Mouse (Mus musculus) right cerebral cortex, postnatal 36 days (tissue): ENCODE results near the gene Kcnv2.

Experiments
- DNase-seq, 2 experiments: peaks; one replicate each; pipeline ENCODE4 v3.0.0; 2022; ENCODE audit warnings: low spot score in 2 of 2, mixed read lengths in 1 of 2

The Kcnv2 gene

DNA sequence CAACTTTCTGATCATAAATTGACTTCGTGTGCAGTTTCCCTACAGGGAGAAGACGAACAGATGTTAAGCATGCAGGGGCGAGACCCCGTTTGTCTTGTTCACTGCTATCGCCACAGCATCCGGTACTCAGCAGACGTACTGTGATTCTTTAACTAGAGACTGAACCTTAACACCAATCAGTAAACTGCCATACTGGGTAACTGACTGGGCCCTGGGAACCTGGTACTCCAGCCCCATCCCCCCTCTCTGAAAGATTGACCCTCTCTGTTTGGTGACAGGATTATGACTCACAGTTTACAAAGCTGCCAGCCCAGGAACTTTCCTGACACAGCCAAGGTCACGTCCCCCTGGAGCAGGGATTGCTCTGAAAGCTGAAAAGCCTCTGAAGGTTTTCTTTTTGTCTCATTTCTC lies 42.1 kb downstream of the Kcnv2 start:
- no peak for DNase-seq

DNA sequence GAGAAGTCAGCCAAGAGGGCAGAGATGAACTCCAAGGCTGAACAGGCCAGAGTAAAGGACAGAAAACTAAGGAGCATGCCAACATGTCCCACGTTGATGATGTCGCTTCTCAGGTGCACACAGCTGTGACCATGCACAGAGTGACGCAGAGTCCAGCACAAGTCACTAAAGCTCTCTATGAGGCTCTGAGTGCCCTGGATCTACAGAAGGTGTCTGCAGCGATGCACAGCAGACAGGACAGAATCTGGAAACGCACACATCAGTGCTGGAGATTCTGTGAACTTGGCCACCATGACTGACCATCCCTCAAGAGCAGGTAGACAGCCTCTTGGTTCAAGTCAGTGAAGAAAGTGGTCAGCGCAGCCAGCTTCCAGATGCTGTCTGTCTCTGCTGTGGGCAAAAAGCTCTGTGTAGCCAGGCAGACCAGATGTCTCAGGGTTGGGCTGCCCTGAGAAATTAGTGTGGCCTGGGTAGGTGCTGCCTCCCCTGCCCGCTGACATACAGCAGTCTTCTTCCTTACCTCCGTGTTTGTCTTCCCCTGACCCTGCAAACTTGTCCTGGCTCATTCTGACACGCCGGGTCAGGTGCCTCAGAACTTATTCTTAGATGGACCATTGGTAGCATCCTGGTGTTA lies 43.8 kb downstream of the Kcnv2 start:
- no peak for DNase-seq

DNA sequence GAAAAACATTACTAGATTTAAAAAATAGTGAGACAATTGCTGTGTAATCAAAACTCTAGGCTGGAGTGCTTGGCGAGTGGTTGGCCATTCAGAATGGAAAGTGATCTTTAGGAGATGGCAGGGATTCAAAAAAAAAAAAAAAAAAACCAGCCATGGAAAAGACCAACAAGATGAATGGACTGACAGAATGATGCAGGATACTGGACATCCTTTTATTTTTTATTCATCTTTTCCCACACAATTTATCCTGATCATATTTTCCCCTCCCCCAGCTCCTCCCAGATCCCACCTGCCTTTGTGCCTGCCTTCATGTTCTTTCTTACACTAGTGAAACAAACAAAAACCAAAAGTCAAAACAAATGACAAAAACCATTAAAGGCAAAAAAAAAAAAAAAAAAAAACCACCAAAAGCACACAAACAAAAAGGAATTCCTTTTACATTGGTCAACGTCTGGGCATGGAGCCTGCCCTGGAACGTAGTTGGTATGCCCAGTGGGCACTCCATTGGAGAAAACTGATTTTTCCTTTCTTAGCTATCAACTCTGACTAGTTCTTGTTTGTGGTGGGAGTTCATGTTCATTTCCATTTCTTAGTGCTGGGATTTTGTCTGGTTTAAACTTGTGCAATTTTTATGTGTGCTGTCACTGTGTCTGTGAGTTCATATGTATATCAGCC lies 47.2 kb downstream of the Kcnv2 start:
- DNase-seq = no peak

DNA sequence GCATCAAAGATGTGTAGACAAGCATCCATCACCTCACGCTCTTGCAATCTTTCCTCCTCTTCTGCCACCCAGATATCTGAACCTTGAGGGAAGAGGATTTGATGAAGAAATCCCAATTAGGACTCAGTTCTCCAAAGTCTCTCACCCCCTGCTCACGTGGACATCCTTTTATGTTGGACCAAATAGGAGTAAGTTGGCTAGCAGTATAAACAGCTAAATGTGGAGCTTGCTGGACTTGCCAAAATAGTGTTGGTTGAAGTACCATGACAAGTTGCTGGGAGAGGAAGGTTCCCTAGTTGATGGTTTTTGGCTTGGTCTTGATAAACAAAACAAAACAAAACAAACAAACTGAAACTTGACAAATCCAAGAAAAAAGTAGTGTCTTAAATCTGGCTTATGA lies 47.8 kb downstream of the Kcnv2 start:
- DNase-seq = no peak

DNA sequence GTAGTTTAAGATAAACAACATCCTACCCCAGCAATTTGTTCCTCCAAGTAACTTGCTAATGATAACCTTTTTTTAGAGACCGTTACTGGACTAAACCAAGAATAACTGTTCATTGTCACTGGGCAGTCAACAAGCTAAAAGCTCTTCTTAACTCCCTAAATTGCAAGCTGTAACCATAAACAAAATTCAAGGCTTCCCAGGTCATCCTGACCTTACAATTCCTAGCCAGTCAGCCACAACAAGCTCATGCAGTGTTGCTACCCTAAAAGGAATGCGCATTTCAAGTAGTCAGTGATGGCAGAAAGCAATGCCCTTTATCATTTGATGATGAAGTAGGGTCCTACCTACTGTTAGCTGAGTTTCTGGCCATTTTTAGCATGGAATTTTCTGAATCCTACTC lies 48.4 kb downstream of the Kcnv2 start:
- DNase-seq = no peak

GRCm38 (mm10) chr19:27379712-27380401 lies 57.5 kb downstream of the Kcnv2 start:
- DNase-seq = no peak

- no peak for DNase-seq
Measured at GRCm38 (mm10) chr19:27382131-27382530, 59.7 kb downstream of the Kcnv2 start.

GRCm38 (mm10) chr19:27383266-27383665 lies 60.9 kb downstream of the Kcnv2 start:
- DNase-seq = no peak

DNA sequence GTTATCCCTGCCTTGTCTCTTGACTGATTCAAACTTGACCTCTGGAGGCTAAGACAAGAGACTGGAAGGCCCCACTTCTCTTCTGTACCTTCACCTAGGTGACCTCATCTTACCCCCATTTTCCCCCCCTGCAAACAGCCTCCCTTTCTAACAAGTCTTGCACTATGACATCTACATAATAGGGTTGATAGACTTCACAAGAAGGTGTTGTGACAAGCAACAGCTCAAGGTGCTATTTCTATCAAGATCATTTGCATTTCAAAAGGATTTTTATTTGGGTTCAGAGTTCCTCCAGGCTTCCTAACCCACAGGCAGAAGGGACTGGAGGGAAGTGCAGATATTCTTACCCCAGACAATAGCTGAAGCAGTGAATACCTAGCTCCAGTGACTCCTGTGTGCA lies 62.9 kb downstream of the Kcnv2 start:
- no peak for DNase-seq
